Mouse (Mus musculus) C2C12 (cell line): ENCODE results near the gene Gm9999. TPM values are rescaled to one million over a fixed set of nuclear protein-coding genes. Genes with fewer than 3 reads are reported as not detected.

Experiments used
- H3K27me3 ChIP-seq: one replicate; pipeline ENCODE4 v1.6.1; 2011; ENCODE audit not compliant: control insufficient read depth, insufficient read depth, insufficient read length
- H3K36me3 ChIP-seq: one replicate; pipeline ENCODE4 v1.6.1; 2011; ENCODE audit not compliant: control insufficient read depth, insufficient read depth
- H3K4me3 ChIP-seq: one replicate; pipeline ENCODE4 v1.5.1; 2011; ENCODE audit warnings: mild to moderate bottlenecking, control low read depth; ENCODE audit not compliant: poor library complexity, insufficient read depth, severe bottlenecking
- H3K79me2 ChIP-seq: one replicate; pipeline ENCODE4 v1.6.1; 2011; ENCODE audit not compliant: control insufficient read depth, insufficient read depth
- H3K79me3 ChIP-seq: one replicate; pipeline ENCODE4 v1.6.1; 2011; ENCODE audit warnings: low read depth, control low read depth
- H3ac ChIP-seq: one replicate; pipeline ENCODE3; 2011; ENCODE audit warnings: low read depth; ENCODE audit not compliant: control insufficient read depth, insufficient read length
- CEBPB ChIP-seq: IDR thresholded peaks from one replicate; pipeline ENCODE4 v1.6.1; 2011; ENCODE audit warnings: low read depth, mild to moderate bottlenecking, control low read depth, moderate library complexity
- CTCF ChIP-seq: IDR thresholded peaks from one replicate; pipeline ENCODE4 v1.5.1; 2011; ENCODE audit not compliant: control insufficient read depth, insufficient read depth, insufficient read length
- FOSL1 ChIP-seq: IDR thresholded peaks from one replicate; pipeline ENCODE4 v1.8.0; 2011; ENCODE audit warnings: mild to moderate bottlenecking, low read length; ENCODE audit not compliant: poor library complexity, insufficient read depth, severe bottlenecking
- MAX ChIP-seq: IDR thresholded peaks from one replicate; pipeline ENCODE4 v1.6.1; 2011; ENCODE audit warnings: mild to moderate bottlenecking, control low read depth
- MYOD1 ChIP-seq: IDR thresholded peaks from one replicate; pipeline ENCODE4 v1.6.1; 2011; ENCODE audit warnings: low read depth; ENCODE audit not compliant: control insufficient read depth, insufficient read length
- MYOG ChIP-seq: IDR thresholded peaks from one replicate; pipeline ENCODE4 v1.6.1; 2011; ENCODE audit not compliant: control insufficient read depth, insufficient read length; ENCODE audit errors: extremely low read depth
- USF1 ChIP-seq: IDR thresholded peaks from one replicate; pipeline ENCODE4 v1.6.1; 2011; ENCODE audit warnings: low read depth, mild to moderate bottlenecking, control low read depth, moderate library complexity
- polyA plus RNA-seq: library from polyadenylated mRNA; unstranded; fragments of >200 nt; fragmentation: generic; extraction: Trizol; gene quantifications from one replicate; pipeline ENCODE4 v1.2.1, GENCODE M21; 2012; ENCODE audit warnings: missing spikeins

Gm9999 gene
- polyA plus RNA-seq, 1 experiment = not detected

- no peak overlapping the region for H3K4me3 ChIP-seq
- H3K36me3 ChIP-seq = no peaks in the 10 kb centered on the region
- H3K79me2 ChIP-seq = no peaks in the 10 kb centered on the region
- no peaks in the 10 kb centered on the region for H3K27me3 ChIP-seq
- no peaks in the 10 kb centered on the region for H3K79me3 ChIP-seq
- TF ChIP-seq FOSL1 (no peak), CTCF (no peak), USF1 (no peak), MYOG (no peak), CEBPB (no peak)
- H3ac ChIP-seq = no peak overlapping the region
Measured at GRCm38 (mm10) chr7:47013131-47013767, 29.9 kb downstream of the Gm9999 start.

DNA sequence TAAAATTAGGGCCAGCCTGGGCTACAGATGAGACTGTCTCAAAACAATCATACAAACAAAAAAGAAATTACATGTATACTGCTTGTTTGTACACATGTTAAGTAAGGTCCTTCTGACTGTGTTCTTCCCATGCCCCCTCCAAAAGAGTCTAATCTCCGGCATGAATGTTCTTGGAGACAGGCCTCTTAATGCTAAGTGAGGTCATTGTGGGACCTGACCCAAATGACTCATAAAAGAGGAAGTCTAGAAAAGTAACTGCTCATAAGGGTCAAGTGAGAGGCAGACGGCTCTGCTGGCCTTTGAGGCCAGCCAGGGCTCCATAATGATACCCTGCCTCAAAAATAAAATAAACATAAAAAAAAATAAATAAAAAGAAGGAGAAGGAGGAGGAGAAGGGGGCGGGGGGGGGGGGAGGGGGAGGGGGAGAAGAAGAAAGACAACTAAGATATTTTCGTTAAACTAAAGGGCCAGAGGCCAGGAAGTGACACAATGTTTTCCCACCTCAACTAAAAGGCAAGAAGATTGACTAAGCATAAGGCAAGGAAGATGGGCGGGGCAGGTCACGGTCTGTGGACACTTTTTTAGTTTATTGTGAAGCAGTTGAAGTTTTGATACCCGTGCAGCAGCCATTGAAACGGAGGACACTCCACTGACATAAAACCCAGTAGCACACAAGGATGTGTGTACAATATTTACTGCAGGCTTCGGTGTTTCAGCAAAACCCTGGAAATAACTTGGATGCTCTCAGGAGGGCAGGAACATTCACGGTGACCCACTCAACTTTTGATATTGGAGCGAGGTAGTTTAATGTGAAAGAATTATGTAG lies 31.4 kb downstream of the Gm9999 start:
- TF ChIP-seq MYOD1 = no peak
- no peak for TF ChIP-seq MAX
- no peak for TF ChIP-seq USF1
- TF ChIP-seq FOSL1 = no peak
- TF ChIP-seq CTCF = no peak
- no peak for TF ChIP-seq CEBPB
- no peak for TF ChIP-seq MYOG
- Histone ChIP-seq H3K4me3 (no peak overlapping the region), H3K36me3 (no peaks in the 10 kb centered on the region)

DNA sequence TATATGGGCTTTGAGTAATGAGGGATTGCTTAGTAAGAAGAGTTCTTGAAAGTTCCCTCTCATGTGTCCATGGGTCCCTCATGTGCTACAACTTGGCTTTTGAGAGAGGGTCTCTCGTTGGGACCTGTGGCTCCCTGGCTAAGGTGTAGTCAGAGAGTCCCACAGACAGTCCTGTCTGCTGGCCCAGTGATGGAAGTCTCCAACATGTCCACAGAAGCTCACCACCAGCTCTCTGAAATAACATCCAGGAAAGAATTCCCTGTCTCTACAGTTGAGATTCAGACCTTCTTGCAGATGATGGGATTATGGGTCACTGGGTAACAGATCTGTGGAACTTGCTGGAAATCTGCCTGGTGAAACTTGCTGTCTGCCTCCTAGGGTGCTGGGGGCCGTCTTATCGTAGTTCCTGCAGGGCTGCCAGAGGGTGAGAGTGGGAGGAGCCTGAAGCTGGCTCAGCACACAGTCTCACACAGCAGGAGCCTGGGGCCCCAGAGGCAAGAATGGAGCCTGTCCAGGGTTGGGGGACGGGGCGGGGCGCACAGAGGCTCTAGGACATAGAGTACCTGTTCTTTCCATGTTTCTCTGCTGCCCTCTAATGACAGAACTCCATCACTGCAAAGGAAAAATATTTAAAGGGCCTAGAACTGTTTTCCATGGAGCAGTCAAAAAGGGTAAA lies 32.1 kb downstream of the Gm9999 start:
- H3K79me3 ChIP-seq = no peaks in the 10 kb centered on the region
- H3K79me2 ChIP-seq = no peaks in the 10 kb centered on the region
- no peaks in the 10 kb centered on the region for H3K27me3 ChIP-seq
- H3ac ChIP-seq = no peak overlapping the region
- no peak overlapping the region for H3K4me3 ChIP-seq
- TF ChIP-seq FOSL1 (no peak), MYOD1 (no peak), MYOG (no peak), MAX (no peak), CEBPB (no peak), CTCF (no peak), USF1 (no peak)
- no peaks in the 10 kb centered on the region for H3K36me3 ChIP-seq

More for the DNA sequence above, 31.4 kb downstream of the Gm9999 start:
- H3K79me3 ChIP-seq = no peaks in the 10 kb centered on the region
- no peaks in the 10 kb centered on the region for H3K27me3 ChIP-seq
- H3ac ChIP-seq = no peak overlapping the region
- H3K79me2 ChIP-seq = no peaks in the 10 kb centered on the region

DNA sequence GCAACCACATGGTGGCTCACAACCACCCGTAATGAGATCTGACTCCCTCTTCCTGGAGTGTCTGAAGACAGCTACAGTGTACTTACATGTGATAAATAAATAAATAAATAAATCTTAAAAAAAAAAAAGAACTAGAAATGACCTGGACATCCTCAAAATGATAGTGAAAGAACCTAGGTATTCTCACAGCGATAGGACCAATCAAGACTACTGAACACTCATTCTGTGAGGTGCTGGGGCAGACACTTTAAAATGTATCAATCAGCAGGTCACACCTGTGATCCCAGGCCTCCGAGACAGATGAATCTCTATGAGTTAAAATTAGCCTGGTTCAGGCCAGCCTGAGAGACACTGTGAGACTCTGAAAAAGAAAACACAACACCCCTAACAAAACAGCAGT lies 33.2 kb downstream of the Gm9999 start:
- no peak for TF ChIP-seq CEBPB
- TF ChIP-seq CTCF = no peak
- TF ChIP-seq MAX = no peak
- no peak for TF ChIP-seq USF1
- TF ChIP-seq MYOD1 = no peak
- TF ChIP-seq FOSL1 = no peak
- TF ChIP-seq MYOG = no peak
- Histone ChIP-seq H3K4me3 (no peak overlapping the region), H3K27me3 (no peaks in the 10 kb centered on the region), H3K79me3 (no peaks in the 10 kb centered on the region), H3ac (no peak overlapping the region), H3K36me3 (no peaks in the 10 kb centered on the region), H3K79me2 (no peaks in the 10 kb centered on the region)

GRCm38 (mm10) chr7:47017146-47017545 lies 33.8 kb downstream of the Gm9999 start:
- no peaks in the 10 kb centered on the region for H3K79me2 ChIP-seq
- H3K79me3 ChIP-seq = no peaks in the 10 kb centered on the region

More at GRCm38 (mm10) chr7:47017146-47017545, 33.8 kb downstream of the Gm9999 start:
- no peaks in the 10 kb centered on the region for H3K36me3 ChIP-seq
- TF ChIP-seq USF1 = no peak
- no peak for TF ChIP-seq CEBPB
- TF ChIP-seq MYOD1 = no peak
- no peak for TF ChIP-seq CTCF
- no peak for TF ChIP-seq FOSL1
- no peak for TF ChIP-seq MYOG
- TF ChIP-seq MAX = no peak
- no peak overlapping the region for H3ac ChIP-seq
- H3K27me3 ChIP-seq = no peaks in the 10 kb centered on the region
- H3K4me3 ChIP-seq = no peak overlapping the region
